Mouse (Mus musculus) activated CD4-positive, CD25-positive, alpha-beta regulatory T cell (primary cell): ENCODE data around the gene Kctd18. TPM values are rescaled to one million over a fixed set of nuclear protein-coding genes. Genes with fewer than 3 reads are reported as not detected.

Source experiments
- polyA plus RNA-seq, 2 experiments: library from polyadenylated mRNA; unstranded; fragments of 100-300 nt; shearing (Covaris generic); gene quantifications; one replicate each; pipeline ENCODE4 v1.2.1; 2017

Gene Kctd18
- polyA plus RNA-seq = 10 to 100 TPM; 26.5 to 31.6 TPM

DNA sequence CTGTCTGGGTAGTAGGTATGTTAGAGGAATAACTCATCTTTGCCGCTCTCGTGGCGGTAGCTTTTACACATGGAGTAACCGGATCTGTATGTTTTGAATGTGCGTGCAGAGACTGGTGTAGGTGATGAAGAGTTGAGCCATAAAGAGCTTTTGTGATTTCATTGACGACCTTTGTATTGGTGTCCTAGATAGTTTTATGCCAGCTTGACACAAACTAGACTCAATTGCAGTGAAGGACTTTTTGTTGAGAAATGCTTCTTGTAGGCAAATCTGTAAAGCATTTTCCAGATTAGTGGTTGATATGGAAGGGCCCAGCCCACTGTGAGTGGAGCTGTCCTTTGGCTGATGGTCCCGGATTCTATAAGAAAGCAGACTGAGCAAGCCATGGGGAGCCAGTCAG is at the start of gene Kctd18:
Gene Kctd18, minus strand, starts transcription at position 101 of the 400 bp plus-strand sequence.

DNA sequence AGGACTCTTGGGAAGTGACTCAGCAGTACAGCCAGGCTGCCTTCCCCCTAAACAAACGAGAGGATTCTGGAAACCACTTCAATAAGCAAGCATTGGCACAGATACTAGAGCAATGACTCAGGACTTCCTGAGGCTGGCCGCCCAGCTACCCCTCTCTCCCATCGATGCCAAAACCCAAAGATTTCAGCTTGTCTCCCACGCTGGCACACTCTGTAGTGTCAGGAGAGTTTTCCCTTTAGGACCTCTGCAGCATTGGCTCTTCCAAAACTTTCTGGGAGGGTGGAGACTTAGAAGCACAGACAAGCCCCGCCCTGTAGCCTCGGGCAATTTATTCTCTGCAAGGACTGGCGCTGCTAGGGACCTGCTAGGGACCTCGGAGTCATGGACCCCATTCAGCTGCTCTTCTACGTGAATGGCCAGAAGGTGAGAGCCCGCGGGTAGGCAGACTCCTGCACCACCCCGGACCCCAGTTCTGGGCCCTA is 10.9 kb upstream of the Kctd18 start, which contains the start of gene Aox1:
Gene Aox1, plus strand, starts transcription at position 296 of the 482 bp plus-strand sequence.

DNA sequence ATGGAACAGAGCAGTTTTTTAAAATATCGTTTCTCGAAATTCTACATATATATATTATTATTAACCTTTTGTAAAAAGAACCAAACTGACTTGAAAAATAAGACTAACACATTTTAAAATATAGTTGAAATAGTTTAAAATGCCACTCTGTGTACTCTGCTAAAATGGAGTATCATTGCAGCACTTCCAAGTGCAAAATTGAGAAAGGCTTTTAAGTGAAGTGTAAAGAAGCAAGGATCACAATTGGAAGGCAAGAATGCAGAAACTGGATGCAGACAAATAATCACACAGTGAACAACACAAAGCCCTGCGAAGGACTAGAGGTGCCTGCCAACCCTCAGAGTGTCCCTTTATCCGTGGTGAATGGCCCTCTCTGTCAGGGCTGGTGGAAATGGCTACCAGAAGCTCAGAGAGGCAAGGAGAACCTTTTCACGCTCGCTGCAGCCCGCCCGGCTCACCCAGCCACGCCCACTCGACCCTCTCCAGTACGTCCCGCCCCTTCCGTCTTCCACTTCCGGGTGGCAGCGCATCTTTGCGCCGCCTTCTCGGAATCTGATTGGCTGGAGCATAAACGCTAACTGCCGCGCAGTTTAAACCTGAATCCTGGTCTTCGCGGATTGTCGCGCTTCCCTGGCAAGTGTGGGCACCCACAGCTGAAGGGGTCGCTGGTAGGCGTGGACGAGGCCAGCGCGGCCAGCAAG is 23.2 kb downstream of the Kctd18 start, which contains the start of gene Sgo2a:
Gene Sgo2a, plus strand, starts transcription at position 540 of the 701 bp plus-strand sequence.

Other genes starting within 250 kb of the Kctd18 start
- 1 to 10 TPM in 1 of 2 experiments, under 1 TPM in 1; 0.30 to 2.1 TPM for gene Spats2l, start 244.8 kb downstream of the Kctd18 start, polyA plus RNA-seq
- 1 to 10 TPM; 1.7 to 2.3 TPM for gene Sgo2a, start 23.0 kb downstream of the Kctd18 start, polyA plus RNA-seq
- under 1 TPM in 1 of 2 experiments, not detected in 1; 0.15 TPM for gene Aox1, start 11.0 kb upstream of the Kctd18 start, polyA plus RNA-seq
- gene Aox3, start 94.2 kb upstream of the Kctd18 start, polyA plus RNA-seq = under 1 TPM in 1 of 2 experiments, not detected in 1; 0.05 TPM
- under 1 TPM in 1 of 2 experiments, not detected in 1; 0.33 TPM for gene Aox4, start 191.4 kb upstream of the Kctd18 start, polyA plus RNA-seq